In genomic region chr13:43235586-43235910, GRCm38 (mm10) we compare ENCODE assay signal across 10 mouse cellular contexts.
DNase-seq lines count a peak whose midpoint lies in the region; ATAC-seq and TF ChIP-seq lines count a peak whose summit lies in the region.
"Had no signal": no experiment of that assay in that cellular context is flagged by ENCODE, and none has a peak within 500 bp of the region (broad histone marks: within the 10 kb centered on the region; RNA-seq: fewer than 3 reads in every experiment).

No protein-coding gene starts in this region.

- TF ChIP-seq EP300 in liver, embryonic 14.5 days (IDR thresholded peaks at IDR 0.05; ENCODE audit: low read depth): peak; percentile 96

- H3K27me3 ChIP-seq in hindbrain, embryonic 10.5 days (ENCODE audit: insufficient read depth, poor library complexity, severe bottlenecking): 0 out of 2 replicates have a peak, but pooled peaks cover 6% of the 10 kb centered on the region
- H3K27me3 ChIP-seq in hindbrain, embryonic 16.5 days (replicated peaks; ENCODE audit: control insufficient read depth, insufficient read depth, low read length): no peaks in the 10 kb centered on the region
- H3K27me3 ChIP-seq in liver, embryonic 14.5 days (ENCODE audit: control insufficient read depth, insufficient read depth, low read length): no peaks in the 10 kb centered on the region

- no peak overlapping the region for H3K4me3 ChIP-seq in hindbrain, embryonic 10.5 days
- no peak overlapping the region for H3K4me3 ChIP-seq in hindbrain, embryonic 16.5 days (ENCODE audit: low read length)
- no peak overlapping the region for H3K4me3 ChIP-seq in cortical plate, adult 2 months (ENCODE audit: insufficient read depth, low read length)
- H3K4me3 ChIP-seq in liver, embryonic 14.5 days (ENCODE audit: insufficient read depth in 1 of 2, low read depth in 2 of 2, low read length in 2 of 2): peak overlapping the region in 1 of 2 experiments; percentile 26; a peak in 3 of 4 replicates

- H3K9ac ChIP-seq in hindbrain, embryonic 16.5 days (ENCODE audit: low read depth, low read length): no peak overlapping the region
- H3K9ac ChIP-seq in liver, embryonic 14.5 days (replicated peaks): peak overlapping the region; percentile 64

- no peak for TF ChIP-seq CTCF in cortical plate, adult 2 months (IDR thresholded peaks at IDR 0.05; ENCODE audit: extremely low read depth, insufficient read depth, low read length)
- TF ChIP-seq CTCF in liver, embryonic 14.5 days (IDR thresholded peaks at IDR 0.05; ENCODE audit: low read depth): no peak

- no peaks in the 10 kb centered on the region for H3K36me3 ChIP-seq in hindbrain, embryonic 10.5 days
- no peaks in the 10 kb centered on the region for H3K36me3 ChIP-seq in hindbrain, embryonic 16.5 days (ENCODE audit: control insufficient read depth, insufficient read depth, low read length)
- H3K36me3 ChIP-seq in liver, embryonic 14.5 days (replicated peaks; ENCODE audit: control insufficient read depth, insufficient read depth, low read depth): no peaks in the 10 kb centered on the region

- peak overlapping the region; percentile 17; the same call in 1 of the 2 replicates for H3K27ac ChIP-seq in hindbrain, embryonic 10.5 days
- H3K27ac ChIP-seq in hindbrain, embryonic 16.5 days (ENCODE audit: low read depth, low read length): no peak overlapping the region
- H3K27ac ChIP-seq in cortical plate, adult 2 months (ENCODE audit: insufficient read depth, low read length): peak overlapping the region; percentile 76; the same call in 1 of the 2 replicates
- H3K27ac ChIP-seq in liver, embryonic 14.5 days: peak overlapping the region; percentile 95

- DNase-seq in hindbrain, embryonic 10.5 days (ENCODE audit: low spot score): no peak
- peak; percentile 73 for DNase-seq in MEL-GATA-1-ER (ENCODE audit: extremely low read depth, low read depth)
- peak; percentile 59 to 85 (median 71) for DNase-seq in liver, embryonic 14.5 days (ENCODE audit: low read depth in 3 of 3, low spot score in 3 of 3)
- DNase-seq in cerebellum, postnatal 4 days (ENCODE audit: low spot score in 2 of 2): no peak
- no peak for DNase-seq in thymus, postnatal 36 days
- no peak for DNase-seq in thymus, postnatal 0 days (ENCODE audit: low spot score)
- DNase-seq: cerebellum, adult 11-12 months; gastrocnemius, postnatal 14 days had no signal

- H3K9me3 ChIP-seq in hindbrain, embryonic 10.5 days: no peaks in the 10 kb centered on the region
- no peaks in the 10 kb centered on the region for H3K9me3 ChIP-seq in hindbrain, embryonic 16.5 days (ENCODE audit: control insufficient read depth, low read length)
- H3K9me3 ChIP-seq in liver, embryonic 14.5 days (ENCODE audit: control insufficient read depth, low read length): no peaks in the 10 kb centered on the region

- whole genome bisulfite sequencing in hindbrain, embryonic 10.5 days: 89% methylated on average over 3 of the region's 3 CpGs
- 77% methylated on average over 3 of the region's 3 CpGs for WGBS in hindbrain, embryonic 16.5 days
- WGBS in liver, embryonic 14.5 days (ENCODE audit: insufficient replicate concordance): 1% methylated on average over 3 of the region's 3 CpGs

- peaks cover 45% of the 10 kb centered on the region for H3K4me1 ChIP-seq in hindbrain, embryonic 10.5 days (replicated peaks)
- peaks cover 12% of the 10 kb centered on the region for H3K4me1 ChIP-seq in hindbrain, embryonic 16.5 days (ENCODE audit: control insufficient read depth, insufficient read depth, low read depth, low read length)
- peaks cover 27% of the 10 kb centered on the region for H3K4me1 ChIP-seq in cortical plate, adult 2 months (ENCODE audit: control insufficient read depth, insufficient read depth, low read length)
- peaks cover 67 to 72% of the 10 kb centered on the region in 2 experiments for H3K4me1 ChIP-seq in liver, embryonic 14.5 days (replicated peaks; ENCODE audit: control insufficient read depth in 2 of 2, insufficient read depth in 2 of 2, low read length in 1 of 2)

- H3K4me2 ChIP-seq in hindbrain, embryonic 16.5 days (ENCODE audit: low read length): no peak overlapping the region
- H3K4me2 ChIP-seq in liver, embryonic 14.5 days (ENCODE audit: low read depth): peak overlapping the region; percentile 74

- ATAC-seq in hindbrain, embryonic 16.5 days: no peak
- peak; percentile 90 for ATAC-seq in liver, embryonic 14.5 days (ENCODE audit: insufficient read depth)

- TF ChIP-seq POLR2A in cortical plate, adult 2 months (IDR thresholded peaks at IDR 0.05; ENCODE audit: extremely low read depth, insufficient read depth, low read length): no peak

Comparison
In these comparisons a context has a peak if more than half of its experiments do, and no peak if none do; other contexts are left out.
1. DNase-seq: peak in MEL-GATA-1-ER (single experiment) and liver, embryonic 14.5 days (3 of 3); none in hindbrain, embryonic 10.5 days (single experiment), cerebellum, postnatal 4 days (0 of 2), thymus, postnatal 36 days (0 of 2) and thymus, postnatal 0 days (single experiment).